Mouse (Mus musculus) liver, adult 2 months (tissue): ENCODE results near the gene Ugt1a9. TPM values are rescaled to one million over a fixed set of nuclear protein-coding genes. Genes with fewer than 3 reads are reported as not detected.

ENCODE experiments used
- DNase-seq: peaks from one replicate; pipeline ENCODE4 v3.0.0-alpha.2; 2011; ENCODE audit warnings: low read depth, low spot score; ENCODE audit errors: extremely low read depth
- H3K27ac ChIP-seq: fragments of 200-500 bp; replicated peaks from 2 replicates; pipeline ENCODE4 v1.5.1; 2012; ENCODE audit warnings: low read depth, mild to moderate bottlenecking, control low read depth, inconsistent platforms, low read length; ENCODE audit not compliant: insufficient read depth
- H3K27me3 ChIP-seq: fragments of 200-500 bp; 2 replicates; pipeline ENCODE4 v1.6.1; 2012; ENCODE audit warnings: mild to moderate bottlenecking, moderate library complexity, low read length, inconsistent platforms; ENCODE audit not compliant: control insufficient read depth, insufficient read depth
- H3K36me3 ChIP-seq: fragments of 200-500 bp; 2 replicates; pipeline ENCODE4 v1.6.1; 2012; ENCODE audit warnings: low read length, inconsistent platforms; ENCODE audit not compliant: control insufficient read depth, insufficient read depth
- H3K4me1 ChIP-seq: fragments of 200-500 bp; 2 replicates; pipeline ENCODE4 v1.6.1; 2011; ENCODE audit warnings: low read length; ENCODE audit not compliant: control insufficient read depth, insufficient read depth
- H3K4me3 ChIP-seq: fragments of 200-500 bp; 2 replicates; pipeline ENCODE4 v1.5.1; 2011; ENCODE audit warnings: low read depth, mild to moderate bottlenecking, control low read depth, low read length, moderate library complexity; ENCODE audit not compliant: insufficient read depth
- H3K79me2 ChIP-seq: fragments of 200-500 bp; 2 replicates; pipeline ENCODE4 v1.6.1; 2012; ENCODE audit warnings: inconsistent platforms, mild to moderate bottlenecking, low read length, moderate library complexity; ENCODE audit not compliant: control insufficient read depth, insufficient read depth
- H3K9ac ChIP-seq: fragments of 200-500 bp; 2 replicates; pipeline ENCODE4 v1.6.1; 2012; ENCODE audit warnings: low read depth, mild to moderate bottlenecking, control low read depth, inconsistent platforms, low read length
- CTCF ChIP-seq: fragments of 200-500 bp; IDR thresholded peaks from 2 replicates; pipeline ENCODE4 v1.5.1; 2011; ENCODE audit warnings: low read depth, low read length, control low read depth
- POLR2A ChIP-seq: fragments of 200-500 bp; IDR thresholded peaks from 2 replicates; pipeline ENCODE4 v1.6.1; 2011; ENCODE audit warnings: low read length, control low read depth; ENCODE audit not compliant: insufficient read depth; ENCODE audit errors: extremely low read depth
- WGBS: fragments of 180-500 bp; shearing (Covaris S2); methylation state at CpG from one replicate; pipeline ENCODE4 v1.1.7; 2018; 5-methylcytosine and 5-hydroxymethylcytosine counted together
- polyA plus RNA-seq: library from polyadenylated mRNA; depleted of rRNA; stranded (reverse); fragments of >200 nt; gene quantifications from 2 replicates; pipeline ENCODE4 v1.2.3, GENCODE M21; 2012
- total RNA-seq: library from RNA; depleted of rRNA; stranded (reverse); fragments of >200 nt; gene quantifications from 2 replicates; pipeline ENCODE4 v1.2.3, GENCODE M21; 2014

Ugt1a9 gene
- total and polyA plus RNA-seq, 2 experiments: 142 to 177 TPM

- H3K27me3 ChIP-seq: no peaks in the 10 kb centered on the region
- no peak overlapping the region for H3K9ac ChIP-seq
- no peak overlapping the region for H3K27ac ChIP-seq
- H3K4me3 ChIP-seq: no peak overlapping the region
- peaks cover 21% of the 10 kb centered on the region for H3K4me1 ChIP-seq
- 24% methylated on average over 1 of the region's 1 CpGs for WGBS
- peaks cover 40% of the 10 kb centered on the region for H3K79me2 ChIP-seq
- no peak for TF ChIP-seq POLR2A
- TF ChIP-seq CTCF: no peak
- peaks cover 10% of the 10 kb centered on the region for H3K36me3 ChIP-seq
- DNase-seq: peak; percentile 86
Measured at GRCm38 (mm10) chr1:88195687-88196086, 125.1 kb downstream of the Ugt1a9 start.

GRCm38 (mm10) chr1:88197443-88197842 lies 126.8 kb downstream of the Ugt1a9 start:
- TF ChIP-seq POLR2A (no peak), CTCF (no peak)
- DNase-seq: no peak
- Histone ChIP-seq H3K4me1 (peaks cover 19% of the 10 kb centered on the region), H3K36me3 (peaks cover 10% of the 10 kb centered on the region), H3K27ac (no peak overlapping the region), H3K27me3 (no peaks in the 10 kb centered on the region), H3K79me2 (peaks cover 32% of the 10 kb centered on the region), H3K4me3 (no peak overlapping the region), H3K9ac (no peak overlapping the region)
- 42% methylated on average over 3 of the region's 3 CpGs for WGBS

DNA sequence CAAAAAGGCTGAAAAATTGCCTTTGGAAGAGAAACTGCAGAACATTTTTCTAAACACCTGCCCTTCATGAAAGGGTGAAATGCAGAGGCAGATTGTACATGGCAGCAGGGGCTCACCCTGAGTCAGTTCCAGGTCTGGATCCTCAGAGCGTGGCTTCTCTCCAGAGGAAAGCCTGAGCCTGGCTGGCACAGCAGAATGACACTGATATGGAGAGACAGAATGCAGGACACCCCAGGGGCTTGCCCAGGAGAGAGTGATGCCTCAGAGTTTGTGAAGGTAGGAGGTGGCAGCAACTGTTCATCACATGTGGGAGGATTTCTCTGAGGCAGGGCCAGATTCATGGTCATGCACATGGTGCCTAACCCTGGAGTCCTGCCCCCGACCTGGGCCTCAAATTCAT lies 129.4 kb downstream of the Ugt1a9 start:
- no peak overlapping the region for H3K4me3 ChIP-seq
- TF ChIP-seq CTCF: no peak
- no peak for TF ChIP-seq POLR2A
- H3K36me3 ChIP-seq: peaks cover 27% of the 10 kb centered on the region
- H3K79me2 ChIP-seq: peaks cover 22% of the 10 kb centered on the region; the same call in 1 of the 2 replicates
- DNase-seq: no peak
- H3K27ac ChIP-seq: no peak overlapping the region
- H3K4me1 ChIP-seq: peaks cover 8% of the 10 kb centered on the region; the same call in 1 of the 2 replicates
- H3K27me3 ChIP-seq: no peaks in the 10 kb centered on the region
- 63% methylated on average over 2 of the region's 2 CpGs for WGBS
- no peak overlapping the region for H3K9ac ChIP-seq

DNA sequence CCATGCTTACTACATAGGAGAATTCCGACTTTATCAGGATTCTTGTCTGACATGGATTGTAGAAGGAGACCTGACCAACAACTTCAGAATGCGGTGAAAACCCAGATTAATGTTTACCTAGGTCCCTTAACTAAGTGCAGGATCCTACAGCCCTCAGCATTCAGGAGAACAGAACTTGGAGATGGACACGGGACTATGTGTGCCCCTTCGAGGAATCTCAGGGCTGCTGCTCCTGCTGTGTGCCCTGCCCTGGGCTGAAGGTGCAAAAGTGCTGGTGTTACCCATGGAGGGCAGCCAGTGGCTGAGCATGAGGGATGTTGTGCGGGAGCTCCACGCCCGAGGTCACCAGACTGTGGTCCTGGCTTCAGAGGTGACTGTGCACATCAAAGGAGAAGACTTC lies 129.9 kb downstream of the Ugt1a9 start, which contains the start of gene Ugt1a2:
Gene Ugt1a2, plus strand, starts transcription at position 146 of the 400 bp plus-strand sequence.
- Histone ChIP-seq H3K9ac (no peak within 1 kb of the TSS), H3K4me1 (peaks cover 9% of the 10 kb centered on the region; the same call in 1 of the 2 replicates), H3K36me3 (peaks cover 30% of the 10 kb centered on the region), H3K27me3 (no peaks in the 10 kb centered on the region), H3K27ac (no peak within 1 kb of the TSS), H3K79me2 (peaks cover 25% of the 10 kb centered on the region), H3K4me3 (no peak within 1 kb of the TSS)
- no peak for DNase-seq
- no peak for TF ChIP-seq CTCF
- no peak for TF ChIP-seq POLR2A
- WGBS: 71% methylated on average over 7 of the region's 7 CpGs

DNA sequence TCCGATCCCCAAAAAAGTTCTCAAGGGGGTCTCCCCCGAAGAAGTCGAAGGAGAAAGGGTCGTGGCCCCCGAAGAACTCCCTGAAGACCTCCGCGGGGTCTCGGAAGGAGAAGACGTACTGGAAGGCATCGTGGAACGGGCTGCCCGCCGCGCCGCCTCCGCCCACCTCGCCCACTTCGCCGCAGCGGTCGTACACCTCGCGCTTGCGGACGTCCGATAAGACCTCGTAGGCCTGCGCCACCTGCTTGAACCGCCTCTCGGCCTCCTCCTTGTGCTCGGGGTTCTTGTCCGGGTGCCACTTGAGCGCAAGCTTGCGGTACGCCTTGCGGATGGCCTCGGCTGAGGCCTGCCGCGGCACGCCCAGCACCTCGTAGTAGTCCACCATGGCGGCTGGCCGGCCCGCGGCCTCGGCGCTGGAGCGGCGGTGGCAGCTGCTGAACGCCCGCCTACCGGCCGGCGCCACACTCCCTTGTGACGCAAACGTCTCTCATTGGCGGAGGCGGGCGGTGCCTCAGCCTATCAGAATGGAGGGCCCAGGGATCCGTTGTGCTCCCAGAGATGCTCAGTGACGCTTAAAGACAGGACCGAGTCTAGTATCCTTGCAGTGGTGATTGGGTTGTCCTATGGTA lies 134.8 kb downstream of the Ugt1a9 start, which contains the start of gene Dnajb3:
Gene Dnajb3, minus strand, starts transcription at position 489 of the 629 bp plus-strand sequence.
- no peak for DNase-seq
- H3K27ac ChIP-seq: peak within 1 kb of the TSS; percentile 12; the same call in 1 of the 2 replicates
- WGBS: 57% methylated on average over 62 of the region's 62 CpGs

DNA sequence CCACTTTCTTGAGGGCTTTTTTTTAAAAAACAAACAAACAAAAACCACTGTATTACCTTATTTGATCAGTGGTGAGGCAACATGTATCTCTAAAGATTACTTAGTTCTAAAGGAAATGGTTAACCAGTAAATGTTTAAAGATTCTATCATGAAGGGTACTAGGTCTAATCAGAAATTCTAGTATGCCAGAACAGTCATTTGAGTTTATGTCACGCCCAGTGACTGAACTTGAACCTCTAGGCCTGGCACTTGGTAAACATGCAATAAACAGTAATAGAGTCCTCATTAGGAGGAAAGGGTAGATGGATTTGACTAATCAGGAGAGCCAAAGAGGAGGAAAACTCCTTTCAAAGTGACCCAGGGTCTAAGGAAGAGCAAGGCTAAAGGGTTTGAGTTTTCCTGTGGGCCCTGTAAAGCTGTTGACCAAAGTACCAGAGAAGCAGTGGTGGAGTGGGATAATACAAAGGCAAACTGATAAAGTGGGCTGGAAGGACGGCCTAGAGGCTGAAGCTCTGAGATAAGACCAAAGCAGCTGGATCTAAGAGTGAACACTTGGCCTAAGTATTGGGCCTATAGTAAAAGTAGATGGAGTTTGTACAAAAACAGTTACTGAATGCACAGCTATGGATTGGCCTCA lies 136.4 kb downstream of the Ugt1a9 start:
- peaks cover 13% of the 10 kb centered on the region for H3K79me2 ChIP-seq
- H3K4me3 ChIP-seq: no peak overlapping the region
- TF ChIP-seq POLR2A (no peak), CTCF (no peak)
- WGBS: 25% methylated on average over 2 of the region's 2 CpGs
- H3K9ac ChIP-seq: no peak overlapping the region
- peak overlapping the region; percentile 55 for H3K27ac ChIP-seq
- DNase-seq: peak; percentile 84
- peaks cover 12% of the 10 kb centered on the region for H3K4me1 ChIP-seq
- no peaks in the 10 kb centered on the region for H3K27me3 ChIP-seq
- peaks cover 22% of the 10 kb centered on the region for H3K36me3 ChIP-seq

More for the DNA sequence above, 134.8 kb downstream of the Ugt1a9 start, which contains the start of gene Dnajb3:
- H3K9ac ChIP-seq: peak within 1 kb of the TSS; percentile 35; the same call in 1 of the 2 replicates
- H3K36me3 ChIP-seq: peaks cover 27% of the 10 kb centered on the region
- H3K27me3 ChIP-seq: no peaks in the 10 kb centered on the region
- H3K4me1 ChIP-seq: peaks cover 12% of the 10 kb centered on the region
- peaks cover 16% of the 10 kb centered on the region for H3K79me2 ChIP-seq
- TF ChIP-seq POLR2A: no peak
- no peak for TF ChIP-seq CTCF
- H3K4me3 ChIP-seq: peak within 1 kb of the TSS; percentile 54; the same call in 1 of the 2 replicates
